Mouse (Mus musculus): ENCODE results near the gene Gm20594. TPM values are rescaled to one million over a fixed set of nuclear protein-coding genes. Genes with fewer than 3 reads are reported as not detected.

The Gm20594 gene
- not detected in 2 replicates for polyA plus RNA-seq (2014; fragmentation: Nextera tagmentation; extraction: Ambion mirVana)

GRCm38 (mm10) chr6:79817616-79818015 lies at the start of gene Gm20594:
Gene Gm20594 (plus strand): TSS chr6:79817916.
- no peak within 1 kb of the TSS for H3K9ac ChIP-seq (ENCODE audit: low read depth, low read length)
- no peaks in the 10 kb centered on the region for H3K4me1 ChIP-seq (ENCODE audit: control insufficient read depth, insufficient read depth, low read length)
- no peaks in the 10 kb centered on the region for H3K36me3 ChIP-seq (ENCODE audit: control insufficient read depth, insufficient read depth, low read length)
- ATAC-seq (ENCODE audit: low FRiP score, low TSS enrichment): no peak
- H3K27me3 ChIP-seq (ENCODE audit: control insufficient read depth, insufficient read depth, low read length): no peaks in the 10 kb centered on the region
- no peaks in the 10 kb centered on the region for H3K9me3 ChIP-seq (ENCODE audit: control insufficient read depth, low read length)
- no peak within 1 kb of the TSS for H3K4me3 ChIP-seq (ENCODE audit: low read length)
- H3K27ac ChIP-seq (ENCODE audit: low read depth, low read length): no peak within 1 kb of the TSS
- 59% methylated on average over 1 of the region's 1 CpGs for WGBS
- no peak within 1 kb of the TSS for H3K4me2 ChIP-seq (replicated peaks; ENCODE audit: low read depth, low read length)

- Histone ChIP-seq H3K4me2 (replicated peaks; ENCODE audit: low read depth, low read length) (no peak overlapping the region), H3K27me3 (ENCODE audit: control insufficient read depth, insufficient read depth, low read length) (no peaks in the 10 kb centered on the region), H3K9me3 (ENCODE audit: control insufficient read depth, low read length) (no peaks in the 10 kb centered on the region), H3K27ac (ENCODE audit: low read depth, low read length) (no peak overlapping the region), H3K4me3 (ENCODE audit: low read length) (no peak overlapping the region), H3K36me3 (ENCODE audit: control insufficient read depth, insufficient read depth, low read length) (no peaks in the 10 kb centered on the region), H3K9ac (ENCODE audit: low read depth, low read length) (no peak overlapping the region), H3K4me1 (ENCODE audit: control insufficient read depth, insufficient read depth, low read length) (no peaks in the 10 kb centered on the region)
- WGBS: 85% methylated on average over 4 of the region's 4 CpGs
- ATAC-seq (ENCODE audit: low FRiP score, low TSS enrichment): peak; percentile 75; the same call in 1 of the 2 replicates
These were observed 398 bp downstream of the Gm20594 start for GRCm38 (mm10) chr6:79818114-79818513.

- Histone ChIP-seq H3K4me3 (ENCODE audit: low read length) (no peak overlapping the region), H3K27me3 (ENCODE audit: control insufficient read depth, insufficient read depth, low read length) (no peaks in the 10 kb centered on the region), H3K9ac (ENCODE audit: low read depth, low read length) (no peak overlapping the region), H3K4me2 (replicated peaks; ENCODE audit: low read depth, low read length) (no peak overlapping the region), H3K9me3 (ENCODE audit: control insufficient read depth, low read length) (peaks cover 3% of the 10 kb centered on the region; the same call in 1 of the 2 replicates), H3K36me3 (ENCODE audit: control insufficient read depth, insufficient read depth, low read length) (no peaks in the 10 kb centered on the region), H3K27ac (ENCODE audit: low read depth, low read length) (no peak overlapping the region), H3K4me1 (ENCODE audit: control insufficient read depth, insufficient read depth, low read length) (no peaks in the 10 kb centered on the region)
- ATAC-seq (ENCODE audit: low FRiP score, low TSS enrichment): no peak
- WGBS: 86% methylated on average over 4 of the region's 4 CpGs
These were observed 16.1 kb downstream of the Gm20594 start for GRCm38 (mm10) chr6:79833845-79834244.

- no peak for ATAC-seq (ENCODE audit: low FRiP score, low TSS enrichment)
- Histone ChIP-seq H3K9ac (ENCODE audit: low read depth, low read length) (no peak overlapping the region), H3K4me2 (replicated peaks; ENCODE audit: low read depth, low read length) (no peak overlapping the region), H3K36me3 (ENCODE audit: control insufficient read depth, insufficient read depth, low read length) (no peaks in the 10 kb centered on the region), H3K27ac (ENCODE audit: low read depth, low read length) (no peak overlapping the region), H3K9me3 (ENCODE audit: control insufficient read depth, low read length) (no peaks in the 10 kb centered on the region), H3K27me3 (ENCODE audit: control insufficient read depth, insufficient read depth, low read length) (no peaks in the 10 kb centered on the region), H3K4me1 (ENCODE audit: control insufficient read depth, insufficient read depth, low read length) (no peaks in the 10 kb centered on the region), H3K4me3 (ENCODE audit: low read length) (no peak overlapping the region)
- 92% methylated on average over 1 of the region's 1 CpGs for WGBS
These were observed 29.1 kb downstream of the Gm20594 start for GRCm38 (mm10) chr6:79846829-79847228.

Other genes starting within 250 kb of the Gm20594 start
- gene Lrrtm4, start 201.0 kb downstream of the Gm20594 start, polyA plus RNA-seq (2014; fragmentation: Nextera tagmentation; extraction: Ambion mirVana): 0.97 and 0.99 TPM in 2 replicates

Data from kidney, embryonic 14.5 days (tissue).